Mouse (Mus musculus) erythroid progenitor cell, adult 5-6 weeks (primary cell): ENCODE data around the gene Eftud2. TPM values are rescaled to one million over a fixed set of nuclear protein-coding genes. Genes with fewer than 3 reads are reported as not detected.

Experiments
- ATAC-seq: replicated peaks from 2 replicates; pipeline ENCODE4 v1.8.0; 2016; ENCODE audit warnings: moderate number of reproducible peaks, mild to moderate bottlenecking, moderate TSS enrichment, inconsistent platforms; ENCODE audit not compliant: poor library complexity, low FRiP score, severe bottlenecking
- total RNA-seq, 2 experiments: library from RNA; stranded (forward) in 1 of 2; stranded (reverse) in 1 of 2; fragments of 150-400 nt in 1 of 2; fragments of 186-747, 209-891 nt in 1 of 2; gene quantifications; 2 replicates each; pipeline versions ENCODE4 v1.2.3 to v1.2.4; 2015 to 2017; ENCODE audit warnings: low replicate concordance in 2 of 2

Eftud2 gene
- total RNA-seq, 2 experiments from 2014 or later: 89.9 to 136 TPM

DNA sequence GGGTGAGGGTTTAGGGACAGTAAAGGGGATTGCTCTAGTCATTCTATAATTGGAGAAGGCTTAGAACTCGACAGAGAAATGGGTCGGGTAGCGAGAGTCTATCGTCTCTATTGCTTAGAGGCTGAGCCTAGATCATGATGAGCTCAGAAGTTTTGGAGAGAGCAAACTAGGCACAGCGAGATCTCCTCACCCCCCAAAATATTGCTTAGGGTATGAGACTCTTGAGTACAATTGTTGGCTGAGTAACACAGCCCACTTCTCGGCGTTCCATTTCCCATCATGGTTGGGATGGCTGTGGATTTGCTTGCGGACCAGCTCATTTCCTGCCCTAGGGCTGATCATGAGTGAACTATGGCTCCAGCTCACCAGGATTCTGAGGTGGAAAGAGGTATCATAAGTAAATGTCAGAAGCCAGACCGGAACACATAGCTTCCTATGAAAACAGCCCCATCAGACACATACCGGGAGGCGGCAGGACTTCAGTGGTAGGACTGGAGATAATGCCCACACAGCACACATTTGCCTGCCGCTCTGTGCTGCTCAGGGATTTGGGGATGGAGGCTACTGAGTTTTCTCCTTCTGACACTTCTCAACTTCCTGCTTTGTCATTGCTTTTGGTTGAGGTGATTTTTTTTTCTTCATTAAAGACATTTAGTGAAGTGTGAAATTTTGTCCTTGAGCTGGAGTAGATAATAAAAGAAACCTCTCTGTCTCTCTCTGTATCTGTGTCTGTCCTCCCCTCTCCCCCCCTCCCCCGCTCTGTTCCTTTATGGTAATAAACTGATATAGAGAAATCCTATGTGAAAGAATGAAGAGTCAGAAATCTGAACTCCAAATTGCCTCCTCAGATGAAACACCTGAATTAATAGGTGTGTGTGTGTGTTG lies 771 bp upstream of the Eftud2 start:
- peak; percentile 54 for ATAC-seq

DNA sequence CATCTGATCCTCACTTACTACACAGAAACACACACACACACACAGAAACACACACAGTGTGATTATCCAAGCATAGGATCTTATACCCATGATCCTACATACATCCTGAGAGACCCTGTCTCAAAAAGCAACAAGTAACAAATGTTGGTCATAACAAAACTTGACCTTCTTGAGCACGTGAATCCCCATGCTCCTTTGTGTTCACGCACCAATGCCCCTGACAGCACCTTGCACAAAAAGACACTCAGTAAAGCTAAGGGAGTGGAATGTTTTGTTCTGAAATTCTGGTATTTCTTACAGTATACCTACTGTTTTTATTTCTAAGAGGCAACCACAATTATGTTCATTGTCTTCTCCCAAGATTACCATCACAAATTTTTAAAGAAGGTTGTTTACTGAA lies 1.2 kb downstream of the Eftud2 start:
- ATAC-seq: no peak

DNA sequence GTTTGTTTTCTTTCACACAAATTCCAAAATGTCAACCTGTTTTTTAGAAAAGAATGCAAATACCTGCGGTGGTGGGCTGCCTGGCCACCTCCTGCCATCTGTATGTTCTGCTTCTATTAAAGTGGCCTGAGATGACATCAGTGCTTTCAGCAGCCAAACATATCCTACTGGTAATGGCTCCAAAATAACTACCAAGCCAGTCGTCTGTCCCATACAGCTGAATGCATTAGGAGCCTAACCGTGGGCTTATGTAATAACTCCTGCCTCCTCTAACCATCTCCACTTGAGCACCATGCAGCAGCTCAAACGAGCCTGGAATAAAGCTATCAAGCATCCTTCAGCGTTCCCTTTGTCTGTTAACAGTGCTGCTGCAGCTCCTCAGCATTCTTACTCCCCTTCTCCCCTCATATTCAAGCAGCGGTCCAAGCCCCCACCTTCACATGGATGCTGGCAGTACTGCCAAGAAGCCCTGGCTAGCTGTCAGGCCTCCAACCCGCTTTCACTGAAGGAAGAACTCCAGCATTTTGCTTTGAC lies 5.9 kb downstream of the Eftud2 start:
- no peak for ATAC-seq

DNA sequence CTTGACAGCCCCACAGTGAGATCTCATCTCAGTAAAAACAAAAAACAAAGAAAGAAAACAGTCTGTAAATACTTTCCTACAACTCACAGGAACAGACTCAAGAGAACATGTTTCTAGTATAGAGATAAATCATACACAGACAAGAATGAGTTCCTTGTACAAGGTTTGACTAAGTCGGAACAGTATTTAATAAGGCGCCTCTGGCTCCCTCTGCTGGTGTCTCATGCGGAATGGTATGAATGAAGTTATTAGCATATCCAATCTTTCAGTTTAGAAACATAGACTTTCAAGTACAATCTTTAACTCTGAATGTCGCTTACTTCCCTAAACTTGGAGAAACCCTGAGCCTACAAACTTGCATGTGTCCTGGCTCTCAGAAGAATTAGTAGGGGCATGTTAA lies 16.5 kb downstream of the Eftud2 start:
- ATAC-seq: peak; percentile 55; the same call in 1 of the 2 replicates

DNA sequence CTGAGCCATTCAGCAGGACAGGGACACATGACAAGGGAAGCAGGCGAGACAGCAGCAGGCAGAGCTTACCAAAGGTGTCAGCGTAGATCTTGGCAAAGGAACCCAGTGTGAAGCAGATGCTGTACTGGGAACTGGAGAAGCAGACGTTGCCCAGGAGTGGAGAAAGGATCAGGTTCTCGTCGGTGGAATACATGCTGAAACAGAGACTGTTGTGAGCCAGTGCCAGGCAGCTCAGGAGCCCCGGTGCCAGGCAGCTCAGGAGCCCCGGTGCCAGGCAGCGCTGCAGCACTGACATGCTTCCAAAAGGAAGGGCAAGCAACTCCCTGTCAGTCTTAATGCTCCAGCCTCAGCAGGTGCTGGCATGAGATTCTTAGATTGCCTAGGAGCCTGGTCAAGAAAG lies 20.9 kb downstream of the Eftud2 start:
- ATAC-seq: no peak

DNA sequence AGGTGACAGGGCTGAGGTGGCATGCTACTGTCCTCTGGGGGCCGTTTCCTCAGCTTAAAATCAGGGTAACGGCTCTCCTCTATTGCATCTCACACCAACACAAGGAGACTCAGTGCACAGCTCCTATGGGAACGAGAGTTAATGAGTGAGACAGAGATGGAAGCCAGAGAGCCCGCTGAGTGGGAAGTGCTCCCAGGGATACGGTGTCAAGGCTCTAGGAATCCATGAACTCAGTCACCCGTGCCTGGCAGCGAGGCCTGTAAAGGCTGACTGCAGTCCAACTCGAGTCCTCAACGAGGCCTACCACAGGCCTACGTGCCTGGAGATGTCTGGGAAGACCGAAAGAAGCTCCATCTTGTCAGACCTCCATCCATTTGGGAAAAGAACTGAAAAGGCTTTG lies 21.8 kb downstream of the Eftud2 start:
- ATAC-seq: no peak

DNA sequence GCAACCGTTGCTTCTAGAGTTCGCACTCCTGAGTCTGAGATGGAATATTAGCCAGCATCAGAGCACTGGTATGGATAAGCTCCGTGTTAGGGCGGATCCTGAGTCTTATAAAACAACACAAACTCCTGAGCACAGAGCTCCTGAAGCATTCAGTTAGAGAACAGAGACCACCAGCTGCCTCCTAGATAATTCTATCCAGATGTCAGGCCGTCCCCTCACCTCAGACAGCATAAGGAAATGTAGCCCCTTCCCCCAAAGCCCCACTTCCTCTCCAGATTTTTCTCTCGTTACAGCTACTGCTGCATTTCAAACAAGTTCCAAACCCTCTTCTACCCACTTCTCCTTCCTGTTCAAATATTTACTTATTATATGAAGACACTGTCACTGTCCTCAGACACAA lies 24.8 kb downstream of the Eftud2 start:
- ATAC-seq: no peak

DNA sequence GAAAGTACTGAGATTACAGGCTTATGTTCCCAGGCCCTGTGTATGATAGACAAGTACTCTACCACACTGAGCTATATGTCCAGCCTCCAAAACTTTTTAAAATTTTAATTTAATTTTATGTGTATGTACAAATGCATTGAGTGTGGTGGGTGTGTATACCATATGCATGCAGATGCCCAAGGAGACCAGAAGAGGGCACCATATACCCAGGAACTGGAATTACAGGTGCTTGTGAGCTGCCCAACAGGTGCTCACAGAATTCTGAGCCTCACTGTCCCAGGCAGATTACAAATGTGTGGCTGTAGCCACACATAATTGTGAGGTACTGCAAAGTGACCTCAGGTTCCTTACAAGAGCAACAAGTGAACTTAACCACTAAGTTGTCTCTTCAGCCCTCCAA lies 27.0 kb downstream of the Eftud2 start:
- peak; percentile 66; the same call in 1 of the 2 replicates for ATAC-seq

DNA sequence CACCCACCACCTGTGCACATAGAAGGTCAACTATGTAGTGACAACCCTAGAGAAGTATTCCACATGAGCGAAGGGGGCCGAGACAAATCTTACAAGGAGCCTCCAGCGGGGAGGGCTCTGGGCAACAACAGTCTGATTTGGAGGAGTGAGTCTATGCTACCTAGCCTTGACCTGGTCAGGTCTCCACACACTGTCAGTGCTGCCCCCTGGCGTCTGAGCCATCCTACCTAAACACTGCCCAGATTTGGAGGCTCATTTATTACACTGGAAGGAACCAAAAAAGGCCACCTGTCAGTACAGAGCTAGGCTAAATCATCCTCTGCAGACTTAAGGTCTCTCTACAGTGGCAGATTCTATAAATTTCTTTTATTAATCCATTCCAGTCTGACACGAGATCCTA lies 28.9 kb downstream of the Eftud2 start:
- no peak for ATAC-seq

DNA sequence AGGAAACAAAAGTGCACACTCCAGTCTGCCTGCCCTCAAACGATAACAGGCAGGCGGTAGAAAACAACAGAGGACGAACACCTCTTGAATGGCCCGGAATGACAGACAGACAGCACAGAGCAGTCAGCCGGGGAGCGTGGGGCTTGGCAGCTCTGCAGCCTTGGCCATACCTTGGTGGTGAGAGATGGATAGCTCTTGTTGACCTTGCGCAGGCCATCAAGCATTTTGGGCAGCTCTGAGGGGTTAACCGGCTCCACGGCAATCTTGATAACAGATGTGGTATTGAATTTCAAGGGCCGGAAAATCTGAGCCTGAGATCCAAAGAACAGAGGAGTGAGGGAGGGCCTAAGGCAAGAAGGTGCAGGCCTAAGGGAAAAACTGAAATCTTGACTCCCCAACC lies 34.9 kb downstream of the Eftud2 start:
- ATAC-seq: no peak

DNA sequence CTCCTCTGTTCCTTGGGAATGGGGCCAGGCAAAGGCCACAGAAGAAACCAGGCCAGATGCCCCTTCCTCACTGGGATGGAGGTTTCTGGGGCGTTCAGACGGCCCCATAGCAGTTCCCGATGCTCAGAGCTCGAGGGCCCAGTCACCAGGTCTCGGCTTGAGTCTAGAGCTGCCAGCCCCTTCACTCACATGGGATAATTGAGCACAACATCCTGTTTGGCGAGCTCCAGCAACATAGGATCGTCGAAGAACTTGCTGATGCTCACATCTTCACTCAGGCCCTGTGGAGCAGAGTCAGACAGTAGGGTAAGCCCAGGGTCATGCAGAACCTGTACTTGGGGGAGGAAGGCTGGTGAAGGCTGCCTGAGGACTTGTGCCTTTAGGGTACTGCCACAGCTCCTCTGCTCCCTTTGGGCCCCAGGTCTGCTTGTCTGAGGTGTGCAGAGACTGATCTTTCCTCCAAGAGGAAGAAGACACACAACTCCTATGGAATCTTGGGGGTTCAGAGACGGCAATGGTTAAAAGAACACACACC lies 42.1 kb downstream of the Eftud2 start:
- no peak for ATAC-seq

DNA sequence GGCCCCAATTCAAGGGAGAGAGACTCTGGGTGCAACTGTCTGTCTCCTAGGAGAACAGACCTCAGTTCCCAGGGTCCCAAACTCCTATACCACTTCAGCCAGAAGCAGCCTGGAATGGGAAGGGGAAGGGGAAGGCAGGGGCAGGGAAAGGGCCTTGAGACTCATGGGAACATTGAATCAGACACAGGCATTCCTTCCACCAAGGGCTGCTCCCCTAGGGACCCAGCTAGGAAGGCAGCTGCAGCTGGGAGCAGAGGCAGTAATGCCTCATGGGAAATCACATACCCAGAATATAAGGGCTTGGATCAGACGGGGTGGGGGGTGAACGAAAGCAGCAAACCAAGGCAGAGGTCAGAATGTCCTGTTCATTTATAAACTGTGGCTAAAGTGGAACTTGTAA lies 42.7 kb downstream of the Eftud2 start:
- ATAC-seq: no peak

DNA sequence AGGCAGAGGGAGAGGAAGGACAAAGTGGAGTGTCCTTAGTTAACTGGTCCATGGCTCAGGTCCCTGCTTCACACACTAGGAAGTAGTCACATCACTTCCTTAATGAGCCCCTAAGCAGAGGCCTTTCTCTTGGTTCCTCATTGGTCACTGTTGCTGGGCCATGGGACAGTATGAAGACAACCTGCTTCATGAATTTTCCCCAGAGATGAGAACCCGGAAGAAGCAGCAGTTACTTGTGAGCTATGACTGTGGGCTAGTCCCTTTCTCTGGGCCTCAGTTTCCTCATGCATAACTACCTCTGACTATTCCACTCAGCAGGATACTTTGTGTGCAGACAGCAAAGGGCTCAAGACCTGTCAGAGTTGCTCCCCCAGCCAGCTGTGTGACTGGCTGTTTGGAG lies 43.4 kb downstream of the Eftud2 start:
- ATAC-seq: no peak

DNA sequence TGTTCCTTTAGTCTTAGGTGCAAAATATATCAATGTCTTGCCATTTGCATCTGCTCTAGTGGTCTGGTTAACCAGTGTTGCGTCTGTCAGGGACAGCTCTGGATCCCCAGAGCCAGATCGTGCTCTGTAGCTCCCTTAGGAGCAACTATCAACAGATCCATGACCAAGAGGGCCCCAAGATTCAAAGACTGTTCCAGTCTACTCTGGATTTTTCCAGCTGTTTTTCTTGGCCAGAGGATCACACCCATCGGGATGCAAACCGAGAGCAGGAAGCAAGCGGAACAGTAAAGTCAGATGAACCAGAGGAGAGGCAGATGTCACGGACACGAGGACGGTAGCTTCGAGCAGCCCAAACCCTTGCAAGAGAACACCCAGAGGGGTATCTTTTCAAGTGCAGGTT lies 44.6 kb downstream of the Eftud2 start:
- ATAC-seq: no peak

DNA sequence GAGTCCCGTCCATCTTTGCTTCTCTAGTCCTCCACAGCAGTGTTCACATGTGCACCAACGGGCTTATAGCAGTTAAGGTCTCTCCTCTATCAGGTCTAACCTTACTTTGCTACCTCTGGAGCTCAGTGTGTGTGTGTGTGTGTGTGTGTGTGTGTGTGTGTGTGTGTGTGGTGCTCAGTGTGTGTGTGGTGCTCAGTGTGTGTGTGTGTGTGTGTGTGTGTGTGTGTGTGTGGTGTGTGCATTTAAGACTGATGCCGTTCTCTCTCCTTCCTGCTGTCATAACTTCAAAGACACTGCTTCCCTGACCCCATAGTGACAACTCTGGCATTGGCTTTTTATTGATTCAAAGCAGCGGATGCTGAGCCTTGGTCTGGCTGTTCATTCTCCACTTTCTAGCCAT lies 45.2 kb downstream of the Eftud2 start, which contains the start of gene Higd1b:
TSS of gene Higd1b (plus strand) at position 301 of the 400 bp plus-strand sequence.
- no peak for ATAC-seq

DNA sequence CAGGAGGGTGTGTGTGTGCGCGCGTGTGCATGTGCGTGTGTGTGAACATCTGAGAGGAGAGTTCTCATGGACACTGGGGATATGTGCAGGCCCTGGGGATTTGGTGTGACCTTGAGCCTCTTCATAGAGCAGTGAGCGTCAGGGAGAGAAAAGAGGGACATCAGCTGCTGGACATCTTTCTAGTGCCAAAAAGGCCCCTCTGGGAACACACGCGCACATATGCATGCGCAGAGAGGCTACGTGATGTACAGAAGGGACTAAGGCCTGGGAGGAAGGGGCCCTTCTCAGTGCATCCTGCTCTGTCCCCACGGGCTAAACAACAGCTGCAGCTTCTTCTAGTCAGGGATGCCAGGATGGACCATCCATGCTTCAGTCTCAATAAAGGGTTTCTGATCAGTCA lies 46.6 kb downstream of the Eftud2 start:
- no peak for ATAC-seq

DNA sequence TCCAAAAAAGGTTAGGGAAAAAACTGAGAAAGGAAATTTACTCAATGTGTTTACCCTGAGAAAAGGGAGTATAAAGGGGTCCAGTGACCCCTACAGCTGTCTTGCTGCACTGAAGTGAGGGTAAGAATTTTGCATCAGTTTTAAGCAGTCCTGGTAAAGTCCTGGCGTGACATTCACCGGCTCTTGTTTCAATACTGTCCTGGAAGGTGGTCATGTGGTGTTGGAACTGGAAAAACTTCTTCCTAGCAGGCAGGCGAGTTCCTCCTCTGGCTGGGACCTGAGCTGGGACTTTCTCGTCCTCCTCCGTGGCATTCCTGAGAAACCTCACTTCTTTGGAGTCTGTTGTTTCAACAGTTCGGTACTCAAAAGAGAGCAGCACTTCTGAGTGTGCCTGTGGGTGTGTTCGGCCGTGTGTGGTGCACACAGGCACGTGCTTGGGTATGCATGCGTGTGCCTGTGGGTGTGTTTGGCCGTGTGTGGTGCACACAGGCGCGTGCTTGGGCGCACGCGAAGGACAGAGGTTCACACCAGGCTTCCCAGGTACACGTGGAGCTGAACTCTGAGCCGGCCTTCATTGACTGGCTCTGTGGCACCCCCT lies 48.0 kb downstream of the Eftud2 start:
- ATAC-seq: no peak

DNA sequence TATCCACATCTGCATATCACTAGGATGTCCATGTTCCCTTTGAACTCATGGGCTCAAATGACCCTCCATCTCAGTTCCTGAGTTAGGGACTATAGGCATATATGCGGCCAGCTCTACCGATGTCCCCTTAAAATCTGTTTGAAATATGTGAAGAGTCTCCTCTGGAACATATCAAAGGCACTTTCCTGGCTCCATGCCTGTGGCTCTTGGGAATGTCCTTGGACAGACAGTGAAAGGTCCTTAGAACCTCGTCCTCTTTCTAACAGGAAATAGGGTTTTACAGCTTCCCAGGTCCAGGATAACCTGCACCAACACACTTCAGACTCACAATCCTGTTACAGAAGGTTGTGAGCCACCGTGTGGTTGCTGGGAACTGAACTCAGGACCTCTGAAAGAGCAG lies 50.5 kb downstream of the Eftud2 start:
- no peak for ATAC-seq

DNA sequence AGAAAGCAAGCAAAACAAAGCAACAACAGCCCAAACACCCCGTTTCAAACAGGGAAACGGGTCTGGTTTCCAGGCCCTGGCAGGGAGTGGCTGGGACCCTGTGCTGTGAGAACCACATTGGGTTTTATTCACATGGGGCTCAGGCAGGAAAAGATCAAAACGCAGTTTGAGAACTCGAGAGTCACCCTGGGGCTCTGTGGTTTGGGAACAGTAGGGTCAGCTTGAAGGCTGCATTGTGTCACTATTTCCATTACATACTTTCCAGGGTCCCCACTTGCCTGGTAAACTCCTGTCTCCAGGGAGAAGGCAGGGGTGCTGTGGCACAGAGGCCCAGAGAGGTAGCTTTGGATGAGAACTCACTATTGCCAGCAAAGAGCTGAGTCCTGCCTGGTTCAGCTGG lies 53.7 kb downstream of the Eftud2 start:
- no peak for ATAC-seq

DNA sequence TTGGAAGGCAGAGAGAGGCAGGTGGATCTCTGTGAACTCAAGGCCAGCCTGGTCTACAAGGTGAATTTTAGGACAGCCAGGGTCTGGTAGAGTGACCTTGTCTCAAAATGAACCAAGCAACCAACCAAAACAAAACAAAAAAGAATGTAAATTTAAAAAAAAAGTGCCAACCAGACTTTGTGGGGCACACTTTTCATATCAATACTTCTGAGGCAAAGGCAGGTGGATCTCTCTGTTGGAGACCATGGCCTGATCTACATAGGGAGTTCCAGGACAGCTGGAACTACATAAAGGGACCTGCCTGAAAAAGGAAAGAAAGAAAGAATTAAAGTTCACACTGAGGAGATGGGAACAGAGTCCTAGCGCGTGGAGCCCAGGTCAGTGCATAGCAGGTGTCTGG lies 54.3 kb downstream of the Eftud2 start:
- no peak for ATAC-seq

DNA sequence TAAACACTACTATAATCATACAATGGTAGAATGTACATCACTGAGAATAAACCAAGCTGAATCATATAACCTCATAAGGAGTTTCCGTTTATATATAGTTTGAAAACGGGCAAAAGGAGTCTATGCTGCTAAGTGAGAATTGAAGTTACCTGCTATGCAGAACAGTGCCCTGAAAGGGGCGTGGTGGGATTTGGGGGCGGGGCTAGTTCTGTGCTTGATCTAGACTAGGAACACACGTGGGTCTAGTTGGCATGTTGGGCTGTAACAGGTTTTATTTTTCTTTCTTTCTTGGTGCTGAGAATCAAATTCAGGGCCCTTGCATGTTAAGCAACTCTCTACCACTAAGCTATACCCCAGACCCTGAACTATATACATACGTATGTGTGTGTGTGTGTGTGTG lies 59.6 kb downstream of the Eftud2 start:
- ATAC-seq: no peak
